Mouse (Mus musculus) CH12.LX (cell line): ENCODE measurements at regions not wholly inside any gene's neighbourhood (a gene's known extent, or its start where the extent isn't known, plus 50 kb on each side); places are given as distances from the start of the nearest gene placed in this dataset.

Experiments
- CTCF ChIP-seq, 2 experiments: IDR thresholded peaks in 1 of 2; conservative IDR thresholded peaks in 1 of 2; 2 replicates each; pipeline ENCODE4 v1.5.1; 2011 to 2012; ENCODE audit warnings: low read depth in 2 of 2, low read length in 2 of 2, improper control_type of control experiment in 1 of 2, inconsistent platforms in 1 of 2, mild to moderate bottlenecking in 1 of 2, moderate library complexity in 1 of 2
- MAX ChIP-seq: IDR thresholded peaks from 2 replicates; pipeline ENCODE4 v1.6.1; 2011; ENCODE audit warnings: low read length, improper control_type of control experiment
- NRF1 ChIP-seq: IDR thresholded peaks from 2 replicates; pipeline ENCODE4 v1.6.1; 2014; ENCODE audit warnings: low read depth, mild to moderate bottlenecking, inconsistent platforms, low read length, improper control_type of control experiment, moderate library complexity
- TCF12 ChIP-seq: IDR thresholded peaks from 2 replicates; pipeline ENCODE4 v1.6.1; 2014; ENCODE audit warnings: low read depth, mild to moderate bottlenecking, inconsistent platforms, low read length, improper control_type of control experiment
- USF2 ChIP-seq: conservative IDR thresholded peaks from 2 replicates; pipeline ENCODE4 v1.6.1; 2011; ENCODE audit warnings: low read depth, low read length, improper control_type of control experiment

DNA sequence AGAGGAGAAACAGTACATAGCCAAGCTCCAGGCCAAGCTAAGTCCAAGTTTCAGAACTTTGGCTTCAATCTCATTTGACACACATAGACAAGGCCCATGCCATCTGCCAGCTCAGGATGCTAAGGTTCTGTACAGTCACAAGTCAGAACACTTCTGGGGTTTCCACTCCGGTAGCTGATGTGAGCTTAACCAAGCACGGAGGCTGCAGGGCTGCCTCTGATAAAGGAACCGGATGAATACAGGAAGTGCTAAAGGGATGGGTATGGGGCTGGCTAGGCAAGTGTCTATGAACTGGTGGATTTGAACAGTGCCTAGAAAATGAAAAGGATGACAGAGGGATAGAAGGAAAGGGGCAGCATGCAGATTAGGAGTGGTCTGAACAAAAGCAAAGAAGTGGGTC is 75.4 kb upstream of the Vldlr start:
- TF ChIP-seq CTCF (conservative IDR thresholded peaks at IDR 0.05 in 1 of 2, IDR thresholded peaks at IDR 0.05 in 1 of 2; ENCODE audit: low read depth in 2 of 2, low read length in 2 of 2) (no peak), NRF1 (no peak), MAX (no peak), TCF12 (no peak), USF2 (no peak)
